Mouse (Mus musculus) C2C12 (cell line): ENCODE measurements at regions not wholly inside any gene's neighbourhood (a gene's known extent, or its start where the extent isn't known, plus 50 kb on each side); places are given as distances from the start of the nearest gene placed in this dataset.

Experiments used
- H3K27me3 ChIP-seq: one replicate; pipeline ENCODE4 v1.6.1; 2011; ENCODE audit not compliant: control insufficient read depth, insufficient read depth, insufficient read length
- H3K36me3 ChIP-seq: one replicate; pipeline ENCODE4 v1.6.1; 2011; ENCODE audit not compliant: control insufficient read depth, insufficient read depth
- H3K4me3 ChIP-seq: one replicate; pipeline ENCODE4 v1.5.1; 2011; ENCODE audit warnings: mild to moderate bottlenecking, control low read depth; ENCODE audit not compliant: poor library complexity, insufficient read depth, severe bottlenecking
- H3K79me2 ChIP-seq: one replicate; pipeline ENCODE4 v1.6.1; 2011; ENCODE audit not compliant: control insufficient read depth, insufficient read depth
- H3K79me3 ChIP-seq: one replicate; pipeline ENCODE4 v1.6.1; 2011; ENCODE audit warnings: low read depth, control low read depth
- H3ac ChIP-seq: one replicate; pipeline ENCODE3; 2011; ENCODE audit warnings: low read depth; ENCODE audit not compliant: control insufficient read depth, insufficient read length
- CEBPB ChIP-seq: IDR thresholded peaks from one replicate; pipeline ENCODE4 v1.6.1; 2011; ENCODE audit warnings: low read depth, mild to moderate bottlenecking, control low read depth, moderate library complexity
- CTCF ChIP-seq: IDR thresholded peaks from one replicate; pipeline ENCODE4 v1.5.1; 2011; ENCODE audit not compliant: control insufficient read depth, insufficient read depth, insufficient read length
- FOSL1 ChIP-seq: IDR thresholded peaks from one replicate; pipeline ENCODE4 v1.8.0; 2011; ENCODE audit warnings: mild to moderate bottlenecking, low read length; ENCODE audit not compliant: poor library complexity, insufficient read depth, severe bottlenecking
- MAX ChIP-seq: IDR thresholded peaks from one replicate; pipeline ENCODE4 v1.6.1; 2011; ENCODE audit warnings: mild to moderate bottlenecking, control low read depth
- MYOD1 ChIP-seq: IDR thresholded peaks from one replicate; pipeline ENCODE4 v1.6.1; 2011; ENCODE audit warnings: low read depth; ENCODE audit not compliant: control insufficient read depth, insufficient read length
- MYOG ChIP-seq: IDR thresholded peaks from one replicate; pipeline ENCODE4 v1.6.1; 2011; ENCODE audit not compliant: control insufficient read depth, insufficient read length; ENCODE audit errors: extremely low read depth
- USF1 ChIP-seq: IDR thresholded peaks from one replicate; pipeline ENCODE4 v1.6.1; 2011; ENCODE audit warnings: low read depth, mild to moderate bottlenecking, control low read depth, moderate library complexity

- TF ChIP-seq USF1 (no peak), MYOD1 (no peak), MYOG (no peak), CTCF (no peak), CEBPB (no peak), FOSL1 (no peak), MAX (no peak)
- H3K4me3 ChIP-seq = no peak overlapping the region
Measured at GRCm38 (mm10) chr5:125904426-125904825, 372.9 kb downstream of the Tmem132b start.

GRCm38 (mm10) chr5:125907332-125907731, 375.8 kb downstream of the Tmem132b start:
- Histone ChIP-seq H3K27me3 (no peaks in the 10 kb centered on the region), H3K79me2 (no peaks in the 10 kb centered on the region), H3ac (no peak overlapping the region), H3K4me3 (no peak overlapping the region), H3K79me3 (no peaks in the 10 kb centered on the region), H3K36me3 (no peaks in the 10 kb centered on the region)
- no peak for TF ChIP-seq CTCF
- TF ChIP-seq MYOD1 = no peak
- TF ChIP-seq MYOG = no peak
- no peak for TF ChIP-seq CEBPB
- TF ChIP-seq USF1 = no peak
- TF ChIP-seq FOSL1 = no peak
- TF ChIP-seq MAX = no peak

More at GRCm38 (mm10) chr5:125904426-125904825, 372.9 kb downstream of the Tmem132b start:
- no peaks in the 10 kb centered on the region for H3K79me2 ChIP-seq
- H3ac ChIP-seq = no peak overlapping the region
- no peaks in the 10 kb centered on the region for H3K36me3 ChIP-seq
- no peaks in the 10 kb centered on the region for H3K27me3 ChIP-seq
- no peaks in the 10 kb centered on the region for H3K79me3 ChIP-seq

GRCm38 (mm10) chr5:125907909-125908308, 376.3 kb downstream of the Tmem132b start:
- Histone ChIP-seq H3K36me3 (no peaks in the 10 kb centered on the region), H3K79me2 (no peaks in the 10 kb centered on the region), H3K4me3 (no peak overlapping the region), H3ac (no peak overlapping the region), H3K27me3 (no peaks in the 10 kb centered on the region), H3K79me3 (no peaks in the 10 kb centered on the region)
- TF ChIP-seq MAX = no peak
- TF ChIP-seq USF1 = no peak
- TF ChIP-seq CTCF = no peak
- TF ChIP-seq MYOD1 = no peak
- no peak for TF ChIP-seq MYOG
- no peak for TF ChIP-seq CEBPB
- no peak for TF ChIP-seq FOSL1

- no peaks in the 10 kb centered on the region for H3K79me3 ChIP-seq
- H3K79me2 ChIP-seq = no peaks in the 10 kb centered on the region
- no peaks in the 10 kb centered on the region for H3K27me3 ChIP-seq
- no peak overlapping the region for H3K4me3 ChIP-seq
- no peak for TF ChIP-seq CEBPB
- TF ChIP-seq CTCF = no peak
- no peak for TF ChIP-seq FOSL1
- no peak for TF ChIP-seq MYOG
- TF ChIP-seq USF1 = no peak
- no peak for TF ChIP-seq MAX
- TF ChIP-seq MYOD1 = no peak
- no peak overlapping the region for H3ac ChIP-seq
- no peaks in the 10 kb centered on the region for H3K36me3 ChIP-seq
Measured at GRCm38 (mm10) chr5:125915857-125916256, 384.3 kb downstream of the Tmem132b start.

- H3K79me3 ChIP-seq = no peaks in the 10 kb centered on the region
- no peaks in the 10 kb centered on the region for H3K27me3 ChIP-seq
- no peaks in the 10 kb centered on the region for H3K79me2 ChIP-seq
- no peak for TF ChIP-seq USF1
- TF ChIP-seq FOSL1 = no peak
- TF ChIP-seq MYOG = no peak
- TF ChIP-seq CTCF = no peak
- TF ChIP-seq CEBPB = no peak
- TF ChIP-seq MAX = no peak
- TF ChIP-seq MYOD1 = no peak
- no peaks in the 10 kb centered on the region for H3K36me3 ChIP-seq
- H3K4me3 ChIP-seq = no peak overlapping the region
- no peak overlapping the region for H3ac ChIP-seq
Measured at GRCm38 (mm10) chr5:125920965-125921364, 389.4 kb downstream of the Tmem132b start.
